Mouse (Mus musculus): ENCODE results near the gene Eif3l.

Gene Eif3l

GRCm38 (mm10) chr15:79096556-79096955, 21.6 kb downstream of the Eif3l start:
- DNase-seq, result peak; percentile 94

GRCm38 (mm10) chr15:79097135-79097534, 22.2 kb downstream of the Eif3l start:
- DNase-seq, result no peak

- DNase-seq, result peak; percentile 98
Observed at GRCm38 (mm10) chr15:79097611-79098025, 22.6 kb downstream of the Eif3l start.

- peak; percentile 92 for DNase-seq
Observed at GRCm38 (mm10) chr15:79098220-79098619, 23.2 kb downstream of the Eif3l start.

GRCm38 (mm10) chr15:79098868-79099267, 23.9 kb downstream of the Eif3l start:
- DNase-seq, result peak; percentile 98

GRCm38 (mm10) chr15:79099456-79099855, 24.5 kb downstream of the Eif3l start:
- DNase-seq, result peak; percentile 95

DNA sequence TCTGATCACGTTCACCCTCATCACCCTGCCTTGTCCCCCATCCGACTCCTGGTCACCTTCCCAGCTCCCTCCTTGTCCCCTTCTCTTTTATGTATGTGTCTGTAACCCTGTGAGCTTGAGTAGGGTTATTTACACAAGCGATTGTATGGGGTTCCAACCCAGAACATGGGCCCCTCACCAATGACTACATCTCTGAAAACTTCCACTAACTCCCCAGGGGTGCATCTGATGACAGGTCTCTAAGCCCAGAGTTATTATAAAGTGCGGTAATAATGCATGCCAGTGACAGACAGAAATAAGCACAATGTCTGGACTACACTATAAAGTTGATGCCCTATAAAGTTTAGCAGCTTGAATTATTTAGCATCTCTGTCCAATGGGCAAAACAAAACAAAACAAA, 25.4 kb downstream of the Eif3l start:
- DNase-seq, result no peak

- no peak for DNase-seq
Observed at GRCm38 (mm10) chr15:79101531-79101930, 26.6 kb downstream of the Eif3l start.

GRCm38 (mm10) chr15:79103264-79103663, 28.3 kb downstream of the Eif3l start:
- no peak for DNase-seq

DNA sequence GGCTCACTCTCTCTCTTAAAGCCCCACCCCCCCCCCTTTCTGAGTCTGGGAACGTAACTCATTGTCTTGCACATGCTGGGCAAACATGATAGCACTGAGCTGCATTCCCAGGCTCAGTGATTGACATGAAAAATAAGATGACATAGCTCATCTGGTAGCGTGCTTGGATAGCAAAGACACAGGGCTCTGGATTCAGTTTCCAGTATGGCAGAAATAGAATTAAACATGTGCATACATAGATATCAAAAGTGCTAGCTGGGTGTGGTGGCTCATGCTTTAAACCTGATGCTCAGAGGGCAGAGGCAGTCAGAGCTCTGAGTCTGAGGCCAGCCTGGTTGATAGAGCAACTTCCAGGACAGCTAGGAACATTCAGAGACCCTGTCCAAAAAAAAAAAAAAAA, 30.8 kb downstream of the Eif3l start:
- DNase-seq, result no peak

GRCm38 (mm10) chr15:79107966-79108365, 33.0 kb downstream of the Eif3l start:
- DNase-seq, result no peak

DNA sequence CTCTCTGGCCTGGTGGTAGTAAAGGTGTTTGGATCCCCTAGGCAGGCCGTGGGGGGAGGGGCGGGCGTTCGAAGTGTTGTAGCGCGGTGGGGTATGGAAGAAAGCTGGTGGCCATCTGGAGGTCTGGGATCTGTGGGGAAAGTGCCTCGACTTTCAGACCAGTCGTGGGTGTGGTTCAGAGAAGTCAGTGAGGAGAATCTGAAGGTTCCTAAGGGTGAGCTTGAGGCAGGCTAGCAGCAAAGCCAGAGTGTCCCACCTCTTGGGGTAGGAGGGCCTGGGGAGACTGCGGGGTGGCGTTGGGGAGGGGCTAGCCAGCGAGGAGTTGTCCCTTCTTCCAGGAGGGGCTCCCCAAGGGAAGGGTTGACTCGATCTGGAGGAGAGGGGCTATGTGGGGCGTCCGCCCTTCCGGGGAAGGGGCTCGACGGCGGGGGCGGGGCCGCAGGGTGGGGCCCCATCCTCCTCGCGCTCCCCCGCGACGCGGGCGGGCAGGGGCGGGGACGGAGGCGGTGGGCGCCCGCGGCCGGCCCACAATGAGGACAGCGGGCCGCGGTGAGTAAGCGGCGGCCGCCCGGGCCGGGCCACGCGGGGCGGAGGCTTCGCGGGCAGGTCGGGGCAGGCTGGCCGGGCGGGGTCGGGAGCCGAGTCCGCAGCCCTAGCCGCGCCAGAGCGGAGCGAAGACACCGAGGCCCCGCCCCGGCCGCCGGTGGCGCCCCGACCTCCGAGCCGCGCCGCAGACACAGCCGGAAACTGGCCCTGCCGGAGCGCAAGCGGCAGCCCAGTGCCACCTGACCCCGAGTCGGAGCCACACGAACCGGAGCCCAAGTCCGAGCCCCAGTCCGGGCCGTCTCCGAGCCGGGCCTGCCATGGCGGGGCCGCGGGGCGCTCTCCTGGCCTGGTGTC, 33.7 kb downstream of the Eif3l start, which contains the start of gene Micall1:
Gene Micall1, plus strand, starts transcription at position 478 of the 900 bp plus-strand sequence.
- DNase-seq, result peak; percentile 98

DNA sequence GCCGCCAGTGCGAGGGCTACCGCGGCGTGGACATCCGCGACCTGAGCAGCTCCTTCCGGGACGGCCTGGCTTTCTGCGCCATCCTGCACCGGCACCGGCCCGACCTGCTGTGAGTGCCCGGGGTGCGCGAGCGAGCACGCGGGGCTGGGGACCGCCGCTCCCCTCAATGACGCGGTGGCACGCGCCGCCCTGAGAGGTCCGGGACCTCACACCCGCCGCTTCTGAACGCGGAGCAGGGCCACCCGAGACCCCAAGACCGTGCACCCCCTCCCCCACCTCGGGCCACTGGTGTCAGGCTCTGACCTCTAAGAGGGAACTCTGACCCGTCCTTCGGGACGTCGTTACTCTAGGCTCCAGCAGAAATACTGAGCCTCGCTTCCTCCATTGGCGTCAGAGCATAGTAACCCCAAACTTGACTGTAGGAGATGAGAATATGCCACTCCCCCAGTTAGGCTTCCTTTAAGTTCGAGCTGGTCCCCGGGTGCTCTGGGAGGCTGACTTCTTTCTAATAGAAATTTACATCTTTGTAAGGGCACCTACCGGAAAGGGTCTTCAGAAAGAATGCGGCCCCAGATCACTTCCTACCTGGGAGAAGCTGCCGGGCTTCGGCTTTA, 34.4 kb downstream of the Eif3l start:
- DNase-seq, result peak; percentile 95

DNA sequence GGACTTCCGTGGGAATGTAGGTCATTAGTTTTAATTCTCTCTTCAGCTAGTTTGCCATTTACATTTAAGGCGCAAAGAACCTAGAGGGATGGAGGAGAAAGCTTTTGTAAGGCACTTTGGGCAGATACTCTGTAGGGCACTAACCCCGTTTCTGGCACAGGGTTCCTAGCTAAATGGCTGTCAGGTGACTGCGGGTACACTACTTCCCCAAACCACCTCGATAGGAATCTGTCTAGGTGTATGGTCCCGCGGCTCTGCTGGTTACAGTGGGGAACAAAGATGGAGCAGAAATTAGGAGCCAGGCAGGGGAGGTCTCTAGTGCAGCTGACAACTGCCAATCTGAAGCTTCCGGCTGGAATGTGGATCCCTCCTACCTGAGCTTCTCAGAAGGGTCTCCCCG, 35.1 kb downstream of the Eif3l start:
- peak; percentile 85 for DNase-seq

- peak; percentile 89 for DNase-seq
Observed at GRCm38 (mm10) chr15:79110528-79110927, 35.5 kb downstream of the Eif3l start.

- peak; percentile 94 for DNase-seq
Observed at GRCm38 (mm10) chr15:79111774-79112173, 36.8 kb downstream of the Eif3l start.

- peak; percentile 91 for DNase-seq
Observed at GRCm38 (mm10) chr15:79115276-79115675, 40.3 kb downstream of the Eif3l start.

GRCm38 (mm10) chr15:79119491-79119890, 44.5 kb downstream of the Eif3l start:
- peak; percentile 94 for DNase-seq

GRCm38 (mm10) chr15:79122119-79122518, 47.1 kb downstream of the Eif3l start:
- peak; percentile 89 for DNase-seq

DNA sequence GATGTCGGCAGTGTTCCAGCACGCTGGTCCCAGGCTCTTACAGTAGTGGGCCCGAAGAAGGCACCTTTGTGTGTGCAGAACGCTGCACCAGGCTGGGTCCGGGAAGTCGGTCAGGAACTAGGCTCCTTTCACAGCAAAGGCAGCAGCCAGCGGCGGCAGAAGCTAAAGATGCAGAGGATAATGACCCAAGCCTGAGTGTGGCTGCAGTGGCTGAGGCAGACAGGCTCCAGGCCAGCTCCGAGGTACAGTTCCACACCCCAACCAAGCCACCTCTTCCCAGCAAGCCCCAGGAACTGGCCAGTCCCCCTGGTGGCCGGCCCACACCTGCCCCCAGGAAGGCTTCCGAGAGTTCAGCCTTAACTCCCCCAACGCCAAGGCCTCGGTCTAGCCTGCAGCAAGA, 47.6 kb downstream of the Eif3l start:
- peak; percentile 90 for DNase-seq

DNA sequence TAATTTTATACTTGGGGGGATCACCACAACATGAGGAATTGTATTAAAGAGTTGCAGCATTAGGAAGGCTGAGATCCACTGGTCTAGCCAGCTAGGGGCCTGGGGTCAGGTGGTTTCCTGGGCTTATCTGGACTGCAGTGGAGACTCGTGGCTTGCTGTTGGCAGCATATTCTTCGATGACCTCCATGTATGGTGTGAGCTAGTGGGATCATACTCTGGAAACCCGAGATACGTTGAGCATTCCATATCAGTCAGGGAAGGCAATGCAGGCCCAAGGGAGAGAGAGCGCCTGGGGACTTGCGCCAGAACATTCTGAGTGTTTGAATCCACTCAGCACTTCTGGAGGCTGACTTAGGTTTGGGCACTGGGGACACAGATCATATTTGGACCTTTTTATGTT, 48.8 kb downstream of the Eif3l start:
- DNase-seq, result peak; percentile 98

DNA sequence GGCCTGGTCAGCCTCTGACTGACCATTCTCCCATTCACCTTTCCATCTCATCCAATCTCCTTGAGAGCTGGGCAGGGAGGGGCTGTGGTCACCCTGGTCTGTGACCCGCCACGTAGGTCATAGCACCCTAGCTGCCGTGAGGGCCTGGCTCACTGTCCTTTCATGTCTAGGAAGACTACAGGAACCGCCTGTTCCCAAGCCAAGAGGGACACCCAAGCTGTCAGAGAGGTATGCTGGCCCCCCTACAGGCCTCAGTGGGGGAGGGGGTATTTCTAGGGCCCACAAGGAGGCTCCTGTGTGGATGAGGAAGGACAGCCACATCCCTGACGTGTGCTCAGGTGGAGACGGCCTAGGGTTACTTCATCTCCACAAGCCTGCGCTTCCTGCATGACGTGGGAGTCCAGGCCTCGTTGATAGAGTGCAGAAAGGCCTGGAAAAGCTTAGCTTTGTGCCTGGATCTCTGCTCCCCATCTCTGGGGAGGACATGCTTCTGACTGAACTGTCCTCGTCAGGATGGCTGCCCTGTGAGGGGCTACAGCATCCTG, 49.4 kb downstream of the Eif3l start:
- DNase-seq, result peak; percentile 92

DNA sequence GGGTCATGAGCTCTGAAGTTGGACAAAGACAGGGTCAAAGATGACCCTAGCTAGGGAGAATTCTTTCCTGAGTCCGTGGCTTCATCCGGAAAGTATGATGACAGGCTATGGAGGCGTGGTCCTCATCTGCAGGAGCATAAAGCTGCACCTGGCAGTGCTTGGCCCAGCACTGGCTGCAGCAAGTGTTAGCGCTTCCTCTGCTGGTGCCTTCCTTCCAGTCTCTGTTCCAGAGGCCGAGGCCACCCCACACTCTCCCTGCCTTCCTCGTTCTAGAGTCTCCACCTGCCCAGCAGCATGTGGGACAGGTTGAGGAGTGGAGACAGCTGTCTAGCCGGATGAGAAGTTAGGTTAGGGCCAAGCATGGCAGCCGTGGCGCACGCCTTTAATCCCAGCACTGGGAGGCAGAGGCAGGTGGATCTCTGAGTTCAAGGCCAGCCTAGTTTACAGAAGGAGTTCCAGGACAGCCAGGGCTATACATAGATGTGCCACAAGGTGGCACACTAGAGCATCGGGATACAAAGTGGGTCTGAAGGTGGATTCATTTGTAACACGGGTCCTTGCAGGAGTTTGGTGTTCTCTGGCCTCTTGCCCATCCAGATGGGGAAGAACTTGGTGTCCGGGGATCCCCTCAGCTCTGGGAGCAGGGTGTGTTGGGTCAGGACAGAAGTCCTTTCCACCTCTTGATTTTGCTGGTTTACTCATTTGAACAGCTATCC, 51.4 kb downstream of the Eif3l start:
- DNase-seq, result peak; percentile 94
